Mouse (Mus musculus) lung, adult 2 months (tissue): ENCODE data around the gene Ubox5. TPM values are rescaled to one million over a fixed set of nuclear protein-coding genes. Genes with fewer than 3 reads are reported as not detected.
A peak's percentile ranks its signal among the peaks of the same experiment; 100 is the strongest.
"Not testable (repeated sequence)": the region's sequence is repeated elsewhere in the genome, so short reads cannot be mapped to it uniquely, and the experiment has no call there.

ENCODE experiments used
- DNase-seq: peaks from one replicate; pipeline ENCODE4 v3.0.0; 2022
- H3K4me1 ChIP-seq: fragments of 200-500 bp; 2 replicates; pipeline ENCODE4 v1.6.1; 2011; ENCODE audit warnings: low read length; ENCODE audit not compliant: control insufficient read depth, insufficient read depth
- H3K4me3 ChIP-seq: fragments of 200-500 bp; replicated peaks from 2 replicates; pipeline ENCODE3; 2011; ENCODE audit warnings: low read depth, mild to moderate bottlenecking, control low read depth, low read length; ENCODE audit errors: extremely low read depth
- CTCF ChIP-seq: fragments of 200-500 bp; IDR thresholded peaks from 2 replicates; pipeline ENCODE4 v1.5.1; 2011; ENCODE audit warnings: mild to moderate bottlenecking, low read length, control low read depth; ENCODE audit not compliant: insufficient read depth
- POLR2A ChIP-seq: fragments of 200-500 bp; IDR thresholded peaks from 2 replicates; pipeline ENCODE4 v1.6.1; 2011; ENCODE audit warnings: low read depth, mild to moderate bottlenecking, control low read depth, low read length, borderline replicate concordance; ENCODE audit errors: extremely low read depth
- WGBS: fragments of 180-500 bp; shearing (Covaris S2); methylation state at CpG from one replicate; pipeline ENCODE4 v1.1.7; 2018; 5-methylcytosine and 5-hydroxymethylcytosine counted together
- polyA plus RNA-seq: library from polyadenylated mRNA; depleted of rRNA; stranded (reverse); fragments of >200 nt; gene quantifications from 2 replicates; pipeline ENCODE4 v1.2.3, GENCODE M21; 2012

The Ubox5 gene
- polyA plus RNA-seq, 1 experiment, result 6.0 TPM

GRCm38 (mm10) chr2:130653760-130654159 lies 23.9 kb upstream of the Ubox5 start:
- TF ChIP-seq POLR2A, result no peak
- Histone ChIP-seq H3K4me3 (no peak overlapping the region), H3K4me1 (no peaks in the 10 kb centered on the region)
- 78% methylated on average over 1 of the region's 1 CpGs for WGBS
- no peak for DNase-seq

GRCm38 (mm10) chr2:130653303-130653702 lies 23.5 kb upstream of the Ubox5 start:
- 91% methylated on average over 2 of the region's 2 CpGs for WGBS
- H3K4me1 ChIP-seq, result no peaks in the 10 kb centered on the region
- TF ChIP-seq CTCF (no peak), POLR2A (no peak)
- no peak overlapping the region for H3K4me3 ChIP-seq
- no peak for DNase-seq

DNA sequence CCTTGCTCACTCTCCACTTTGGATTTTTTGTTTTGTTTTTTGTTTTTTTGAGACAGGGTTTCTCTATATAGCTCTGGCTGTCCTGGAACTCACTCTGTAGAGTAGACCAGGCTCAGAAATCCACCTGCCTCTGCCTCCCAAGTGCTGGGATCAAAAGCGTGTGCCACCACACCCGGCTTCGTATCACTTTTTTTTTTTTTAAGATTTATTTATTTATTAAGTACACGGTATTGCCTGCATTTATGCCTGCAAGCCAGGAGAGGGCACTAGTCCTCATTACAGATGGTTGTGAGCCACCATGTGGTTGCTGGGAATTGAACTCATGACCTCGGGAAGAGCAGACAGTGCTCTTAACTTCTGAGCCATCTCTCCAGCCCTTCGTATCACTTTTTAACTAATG lies 19.2 kb upstream of the Ubox5 start:
- not testable (repeated sequence) for H3K4me3 ChIP-seq, DNase-seq, H3K4me1 ChIP-seq
- 77% methylated on average over 6 of the region's 6 CpGs for WGBS

GRCm38 (mm10) chr2:130645198-130645597 lies 15.4 kb upstream of the Ubox5 start:
- H3K4me3 ChIP-seq, result no peak overlapping the region
- H3K4me1 ChIP-seq, result peaks cover 3% of the 10 kb centered on the region
- WGBS, result 80% methylated on average over 4 of the region's 4 CpGs
- TF ChIP-seq POLR2A (no peak), CTCF (no peak)
- no peak for DNase-seq

GRCm38 (mm10) chr2:130642684-130643369 lies 13.0 kb upstream of the Ubox5 start, which contains the start of gene Lzts3:
Gene Lzts3 (minus strand): TSS chr2:130642803.
- WGBS, result 5% methylated on average over 37 of the region's 40 CpGs
- Histone ChIP-seq H3K4me1 (peaks cover 3% of the 10 kb centered on the region), H3K4me3 (peak within 1 kb of the TSS; percentile 98)
- DNase-seq, result peak; percentile 87
- TF ChIP-seq CTCF (no peak), POLR2A (peak; percentile 52; the same call in 1 of the 2 replicates)

GRCm38 (mm10) chr2:130642197-130642660 lies 12.4 kb upstream of the Ubox5 start:
- TF ChIP-seq POLR2A (no peak), CTCF (no peak)
- WGBS, result 0% methylated on average over 24 of the region's 27 CpGs
- no peak for DNase-seq
- Histone ChIP-seq H3K4me3 (peak overlapping the region; percentile 98), H3K4me1 (peaks cover 3% of the 10 kb centered on the region)

- WGBS, result 62% methylated on average over 6 of the region's 6 CpGs
- no peak for DNase-seq
- TF ChIP-seq CTCF (no peak), POLR2A (no peak)
- peaks cover 3% of the 10 kb centered on the region for H3K4me1 ChIP-seq
- no peak overlapping the region for H3K4me3 ChIP-seq
Measured at GRCm38 (mm10) chr2:130641351-130642025, 11.7 kb upstream of the Ubox5 start.

DNA sequence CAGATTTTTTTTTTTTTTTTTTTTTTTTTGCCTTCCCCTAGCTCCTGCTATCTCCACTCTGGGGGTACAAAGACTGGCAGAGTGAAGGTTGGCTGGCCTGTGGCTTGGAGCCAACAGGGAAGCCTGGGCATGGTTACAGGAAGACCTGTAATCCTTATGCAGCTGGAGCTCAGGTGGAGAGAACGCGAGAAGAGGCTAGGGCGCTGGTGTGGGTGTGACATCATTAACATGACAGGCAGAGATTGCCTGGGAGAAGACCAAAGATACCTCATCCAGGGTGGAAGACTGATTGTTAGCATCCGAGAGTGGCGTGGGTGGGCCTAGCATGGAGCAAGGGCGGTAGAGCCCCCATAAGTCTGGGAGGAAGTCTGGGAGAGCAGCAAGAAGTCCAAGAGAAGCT lies 9.4 kb upstream of the Ubox5 start:
- no peak overlapping the region for H3K4me3 ChIP-seq
- H3K4me1 ChIP-seq, result peaks cover 5% of the 10 kb centered on the region
- 84% methylated on average over 6 of the region's 6 CpGs for WGBS
- TF ChIP-seq POLR2A, result no peak
- no peak for TF ChIP-seq CTCF
- DNase-seq, result no peak

- peaks cover 5% of the 10 kb centered on the region for H3K4me1 ChIP-seq
- WGBS, result 45% methylated on average over 16 of the region's 16 CpGs
- TF ChIP-seq CTCF, result no peak
- TF ChIP-seq POLR2A, result no peak
- H3K4me3 ChIP-seq, result no peak overlapping the region
- DNase-seq, result no peak
Measured at GRCm38 (mm10) chr2:130638101-130638611, 8.3 kb upstream of the Ubox5 start.

DNA sequence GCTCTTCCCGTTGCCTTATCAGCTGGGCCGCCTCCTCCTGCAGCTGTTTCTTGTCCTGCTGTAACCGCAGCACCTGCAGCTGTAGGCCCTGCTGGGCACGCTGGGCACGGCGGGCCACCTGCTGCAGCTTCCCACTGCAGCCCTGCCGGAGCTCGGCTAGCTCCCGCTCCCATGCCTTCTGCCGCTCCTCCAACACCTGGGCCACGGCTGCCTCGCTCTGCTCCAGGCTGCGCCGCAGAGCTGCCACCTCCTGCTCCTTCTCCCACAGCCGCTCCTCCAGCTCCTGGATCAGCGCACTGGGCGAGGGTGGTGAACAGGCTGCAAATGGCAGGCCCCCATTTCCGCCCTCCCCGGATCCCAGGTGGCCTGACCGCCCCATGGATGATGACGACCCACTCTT lies 6.0 kb upstream of the Ubox5 start:
- H3K4me1 ChIP-seq, result peaks cover 3% of the 10 kb centered on the region; the same call in 1 of the 2 replicates
- TF ChIP-seq CTCF (no peak), POLR2A (no peak)
- DNase-seq, result no peak
- WGBS, result 37% methylated on average over 21 of the region's 21 CpGs
- no peak overlapping the region for H3K4me3 ChIP-seq
